Mouse (Mus musculus): ENCODE measurements around the gene Alg14. TPM values are rescaled to one million over a fixed set of nuclear protein-coding genes. Genes with fewer than 3 reads are reported as not detected.

The Alg14 gene
- polyA plus RNA-seq (2016; fragmentation: Nextera tagmentation; extraction: Ambion mirVana): 18.1 and 20.0 TPM in 2 replicates

DNA sequence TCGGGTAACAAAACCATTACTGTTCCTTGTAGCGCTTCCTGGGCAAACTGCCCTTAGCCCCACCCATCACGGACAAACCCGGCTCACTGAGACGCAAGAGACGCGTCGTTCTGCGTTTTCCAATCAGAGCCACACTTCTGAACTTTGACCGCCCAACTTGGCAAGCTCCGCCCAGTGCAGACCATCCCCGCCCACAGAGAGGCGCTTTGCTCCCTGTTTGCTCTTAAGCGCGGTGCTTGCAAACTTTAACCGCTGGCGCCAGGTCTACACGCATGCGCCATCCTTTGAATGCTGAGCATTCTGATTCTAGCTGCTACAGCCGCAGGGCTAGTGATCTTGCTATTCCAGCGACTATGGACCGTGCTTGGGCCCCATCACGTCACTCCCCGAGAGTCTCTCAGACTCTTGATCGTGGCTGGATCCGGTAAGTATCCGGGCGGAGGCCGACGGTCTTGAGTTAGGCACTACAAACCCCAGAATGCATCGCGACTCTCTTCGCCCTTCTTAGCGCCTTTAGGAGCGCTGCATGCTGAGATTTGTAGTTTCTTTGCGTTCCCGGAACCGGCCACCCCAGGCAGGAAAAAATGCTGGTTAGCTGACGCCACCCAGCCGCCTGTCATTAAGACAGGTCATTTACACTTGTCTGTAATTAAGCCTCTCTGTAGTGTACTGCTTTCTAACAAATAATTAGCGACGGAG, at the start of gene Alg14:
Alg14 (plus strand) TSS at position 214 of the 699 bp plus-strand sequence.
- peak within 1 kb of the TSS; percentile 73 for H3K4me2 ChIP-seq
- H3K9ac ChIP-seq: peak within 1 kb of the TSS; percentile 74
- H3K9me3 ChIP-seq (replicated peaks): no peaks in the 10 kb centered on the region
- peak within 1 kb of the TSS; percentile 64 for H3K4me3 ChIP-seq
- no peaks in the 10 kb centered on the region for H3K27me3 ChIP-seq (replicated peaks)
- H3K36me3 ChIP-seq: no peaks in the 10 kb centered on the region; the same call in 1 of the 2 replicates
- peaks cover 40% of the 10 kb centered on the region for H3K4me1 ChIP-seq
- peak within 1 kb of the TSS; percentile 85 for H3K27ac ChIP-seq
- peak; percentile 95 for ATAC-seq
- WGBS (ENCODE audit: insufficient replicate concordance): under 1% methylated on average over 42 of the region's 42 CpGs

DNA sequence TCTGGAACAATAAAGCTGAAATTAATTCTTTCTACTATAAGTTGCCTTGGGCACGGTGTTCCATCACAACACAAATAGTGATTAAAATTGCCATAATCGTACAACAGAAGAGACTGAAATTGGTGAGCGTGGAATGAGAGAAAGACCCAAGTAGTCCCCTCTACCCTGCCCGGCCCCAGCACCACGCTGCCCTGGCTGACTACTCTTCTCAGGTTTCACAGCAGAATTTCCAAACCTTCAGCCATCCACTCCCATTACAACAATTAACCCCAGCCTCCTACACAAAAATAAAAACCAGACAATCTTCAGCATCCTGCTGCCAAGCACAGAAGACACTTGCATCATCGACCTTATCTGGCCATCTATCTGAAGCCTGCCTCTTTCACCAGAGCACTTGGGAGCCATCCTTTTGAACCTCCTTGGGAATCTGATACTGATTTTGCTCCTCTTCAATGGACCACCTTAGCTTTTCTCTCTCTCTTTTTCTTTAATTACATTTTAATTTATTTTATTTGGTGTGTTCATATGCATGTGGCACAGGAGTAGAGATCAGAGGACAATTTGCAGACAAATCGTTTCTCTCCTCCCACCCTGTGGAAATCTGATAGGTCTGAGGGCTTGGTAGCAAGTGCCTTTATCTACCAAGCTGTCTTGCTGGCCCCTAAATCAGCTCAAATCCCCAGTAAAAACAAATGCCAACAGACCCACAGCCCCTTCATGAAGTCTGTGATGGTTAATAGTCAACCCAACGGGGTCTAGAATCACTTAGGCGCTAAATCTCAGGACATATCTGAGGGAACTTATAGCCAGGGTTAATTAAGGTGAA, 49.2 kb upstream of the Alg14 start:
- Histone ChIP-seq H3K27ac (no peak overlapping the region), H3K4me2 (no peak overlapping the region), H3K4me1 (peaks cover 42% of the 10 kb centered on the region), H3K9ac (no peak overlapping the region), H3K27me3 (replicated peaks) (no peaks in the 10 kb centered on the region), H3K9me3 (replicated peaks) (no peaks in the 10 kb centered on the region), H3K36me3 (peaks cover 37% of the 10 kb centered on the region), H3K4me3 (no peak overlapping the region)
- 62% methylated on average over 9 of the region's 9 CpGs for WGBS (ENCODE audit: insufficient replicate concordance)
- no peak for ATAC-seq

DNA sequence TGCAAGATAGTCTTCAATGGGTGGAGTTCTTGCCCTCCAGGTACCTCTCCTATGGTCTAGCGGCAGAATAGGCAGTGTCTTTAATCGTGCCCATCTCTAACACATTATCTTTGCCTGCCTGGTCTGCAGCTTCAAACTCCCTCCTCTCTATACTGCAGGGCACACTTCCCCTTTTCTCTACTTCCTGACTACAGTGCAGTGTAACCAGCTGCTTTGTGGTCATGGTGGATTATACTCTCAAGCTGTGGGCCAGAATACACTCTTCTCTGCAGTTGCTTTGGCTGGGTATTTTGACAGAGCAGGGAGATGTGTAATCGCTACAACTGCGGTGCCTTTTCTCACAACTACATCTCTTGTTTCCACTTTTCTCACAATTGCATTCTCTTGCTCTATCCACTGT, 48.6 kb upstream of the Alg14 start:
- H3K4me2 ChIP-seq: no peak overlapping the region
- WGBS (ENCODE audit: insufficient replicate concordance): 15% methylated on average over 4 of the region's 4 CpGs

DNA sequence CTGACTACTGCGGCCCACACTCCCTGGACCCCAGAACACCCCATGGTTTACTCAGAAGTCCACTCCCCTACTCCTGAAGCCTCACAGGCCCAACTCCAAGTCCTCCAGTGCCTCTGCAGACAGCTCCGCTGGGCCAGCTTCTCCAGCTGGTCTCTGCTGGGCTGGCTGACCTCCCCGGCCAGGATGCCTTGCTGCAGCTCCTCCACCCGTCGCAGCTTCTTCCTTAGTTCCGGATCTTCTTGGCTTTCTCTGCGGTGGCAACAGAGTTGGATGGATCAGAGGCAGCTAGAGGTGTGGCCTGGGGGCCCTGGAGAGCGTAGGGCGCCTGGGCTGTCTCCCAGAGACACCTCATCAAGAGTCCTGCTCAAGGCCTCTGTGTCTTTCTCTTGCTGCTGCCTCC, 41.5 kb upstream of the Alg14 start:
- no peak for ATAC-seq

More for the DNA sequence above, 48.6 kb upstream of the Alg14 start:
- Histone ChIP-seq H3K27ac (no peak overlapping the region), H3K27me3 (replicated peaks) (no peaks in the 10 kb centered on the region), H3K4me3 (no peak overlapping the region), H3K9me3 (replicated peaks) (no peaks in the 10 kb centered on the region), H3K9ac (no peak overlapping the region), H3K36me3 (peaks cover 41% of the 10 kb centered on the region), H3K4me1 (peaks cover 43% of the 10 kb centered on the region)
- peak; percentile 70 for ATAC-seq

DNA sequence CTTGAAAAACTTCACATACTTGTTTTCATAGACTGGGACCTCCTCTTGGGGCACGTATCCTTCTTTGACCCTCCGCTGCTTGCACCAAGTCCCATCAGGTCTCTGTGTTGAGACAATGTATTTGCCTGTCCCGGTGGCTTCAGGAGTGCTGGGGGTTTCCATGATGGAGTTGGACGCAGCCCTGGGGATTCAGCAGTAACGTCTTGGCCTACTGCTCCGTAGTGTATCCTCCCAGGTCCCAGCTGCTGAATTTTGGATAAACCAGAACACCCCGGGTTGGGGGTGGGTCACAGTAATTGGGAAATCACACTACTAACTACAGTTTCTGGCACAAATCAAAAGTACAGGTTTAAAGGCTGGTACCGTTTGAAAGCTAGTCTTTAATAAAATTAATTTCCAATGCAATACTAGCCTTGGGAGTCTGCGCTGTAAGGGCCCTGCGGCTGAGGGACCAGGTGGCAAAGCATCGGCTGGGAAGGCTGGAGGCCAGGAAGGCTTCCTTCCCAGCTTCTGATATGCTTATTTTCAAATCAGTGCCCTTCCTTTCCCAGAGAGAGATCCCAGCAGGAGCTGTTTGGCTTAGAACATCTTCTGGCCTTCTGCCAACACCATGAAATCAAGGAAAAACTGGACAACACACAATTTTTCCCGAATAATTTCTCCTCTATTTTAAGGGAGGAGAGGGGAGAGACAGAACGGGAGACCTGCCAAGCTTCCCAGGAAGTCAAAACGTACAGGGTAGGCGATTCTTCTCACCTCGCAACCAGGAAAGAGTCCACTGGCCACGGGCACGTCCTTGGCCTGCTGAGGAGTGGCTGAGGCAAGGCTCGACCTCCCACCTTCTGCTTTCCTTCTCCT, 40.8 kb upstream of the Alg14 start:
- Histone ChIP-seq H3K4me3 (no peak overlapping the region), H3K4me2 (no peak overlapping the region), H3K27me3 (replicated peaks) (no peaks in the 10 kb centered on the region), H3K9ac (no peak overlapping the region), H3K4me1 (peaks cover 15% of the 10 kb centered on the region; the same call in 1 of the 2 replicates), H3K27ac (no peak overlapping the region), H3K9me3 (replicated peaks) (no peaks in the 10 kb centered on the region), H3K36me3 (peaks cover 61% of the 10 kb centered on the region)
- 82% methylated on average over 19 of the region's 19 CpGs for WGBS (ENCODE audit: insufficient replicate concordance)
- ATAC-seq: no peak

More for the DNA sequence above, 41.5 kb upstream of the Alg14 start:
- H3K27me3 ChIP-seq (replicated peaks): no peaks in the 10 kb centered on the region
- H3K9me3 ChIP-seq (replicated peaks): no peaks in the 10 kb centered on the region
- no peak overlapping the region for H3K4me3 ChIP-seq
- no peak overlapping the region for H3K4me2 ChIP-seq
- H3K27ac ChIP-seq: no peak overlapping the region
- no peak overlapping the region for H3K9ac ChIP-seq
- peaks cover 13% of the 10 kb centered on the region; the same call in 1 of the 2 replicates for H3K4me1 ChIP-seq
- 82% methylated on average over 9 of the region's 9 CpGs for WGBS (ENCODE audit: insufficient replicate concordance)
- peaks cover 56% of the 10 kb centered on the region for H3K36me3 ChIP-seq

DNA sequence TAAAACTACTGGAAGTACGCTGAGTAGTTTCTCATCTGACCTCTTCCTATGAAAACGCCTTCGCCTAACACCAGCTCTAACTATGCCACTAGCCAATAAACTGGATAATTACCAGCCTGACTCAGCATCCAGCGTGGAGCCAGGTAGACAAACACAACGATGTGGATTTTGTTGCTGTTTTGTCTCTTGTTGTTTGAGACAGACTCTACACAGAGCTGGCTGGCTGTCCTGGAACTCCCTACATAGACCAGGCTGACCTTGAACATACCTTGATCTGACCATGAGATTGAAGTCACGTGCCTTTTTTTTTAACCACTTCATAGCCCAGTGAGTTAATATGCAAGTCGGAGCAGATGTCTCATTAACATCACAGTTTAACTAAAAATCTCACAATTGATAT, 36.1 kb upstream of the Alg14 start:
- H3K9ac ChIP-seq: no peak overlapping the region
- H3K36me3 ChIP-seq: peaks cover 67% of the 10 kb centered on the region
- no peak overlapping the region for H3K4me2 ChIP-seq
- H3K27ac ChIP-seq: no peak overlapping the region
- no peaks in the 10 kb centered on the region; the same call in 1 of the 2 replicates for H3K27me3 ChIP-seq (replicated peaks)
- no peak overlapping the region for H3K4me3 ChIP-seq
- no peaks in the 10 kb centered on the region for H3K9me3 ChIP-seq (replicated peaks)
- H3K4me1 ChIP-seq: peaks cover 43% of the 10 kb centered on the region
- 81% methylated on average over 7 of the region's 7 CpGs for WGBS (ENCODE audit: insufficient replicate concordance)
- ATAC-seq: no peak

DNA sequence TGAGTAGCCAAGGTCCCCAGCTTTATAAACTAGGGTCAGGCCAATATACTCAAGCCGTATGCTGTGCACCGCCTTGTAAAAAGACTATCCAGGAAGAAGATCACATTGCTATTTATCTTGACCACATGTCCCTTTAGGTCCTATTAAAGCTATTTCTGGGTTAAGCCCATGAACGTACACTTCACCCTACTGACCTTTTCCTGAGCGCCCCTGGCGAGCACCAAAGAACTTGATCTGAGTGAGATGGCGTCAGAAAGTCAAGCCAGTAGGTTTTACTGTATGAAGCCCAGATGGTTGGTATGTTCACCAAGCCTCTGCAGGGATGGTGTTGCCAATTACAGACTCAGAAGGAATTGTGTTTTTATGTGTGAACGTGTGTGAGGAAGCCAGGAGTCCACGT, 35.4 kb upstream of the Alg14 start:
- Histone ChIP-seq H3K4me3 (no peak overlapping the region), H3K4me2 (no peak overlapping the region), H3K9ac (no peak overlapping the region), H3K9me3 (replicated peaks) (no peaks in the 10 kb centered on the region), H3K27ac (0 out of 2 replicates have a peak overlapping the region, but pooled peaks have one; percentile 2), H3K27me3 (replicated peaks) (peaks cover 4% of the 10 kb centered on the region; the same call in 1 of the 2 replicates), H3K4me1 (peaks cover 50% of the 10 kb centered on the region), H3K36me3 (peaks cover 61% of the 10 kb centered on the region)
- WGBS (ENCODE audit: insufficient replicate concordance): 84% methylated on average over 8 of the region's 8 CpGs
- no peak for ATAC-seq

DNA sequence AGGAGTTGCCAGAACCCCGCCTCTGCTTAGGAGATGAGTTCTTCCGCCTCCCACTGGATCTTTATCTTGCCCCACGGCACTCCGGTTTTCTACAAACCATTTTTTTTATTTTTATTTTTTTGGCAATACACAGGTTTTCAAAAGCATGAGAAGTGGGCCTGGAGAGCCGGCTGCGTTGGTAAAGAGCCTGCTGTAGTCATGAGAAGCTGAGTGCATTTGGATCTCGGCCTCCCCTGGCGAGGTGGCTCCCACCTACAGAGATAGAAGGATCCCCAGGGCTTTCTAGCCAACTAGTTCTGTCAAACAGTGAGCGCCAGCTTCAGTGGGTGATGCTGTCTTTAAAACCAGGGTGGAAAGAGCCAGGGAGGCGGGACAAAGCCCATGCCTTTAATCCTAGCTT, 34.2 kb upstream of the Alg14 start:
- 80% methylated on average over 10 of the region's 10 CpGs for WGBS (ENCODE audit: insufficient replicate concordance)
- Histone ChIP-seq H3K27me3 (replicated peaks) (peaks cover 9% of the 10 kb centered on the region; the same call in 1 of the 2 replicates), H3K4me1 (peaks cover 52% of the 10 kb centered on the region), H3K9ac (0 out of 2 replicates have a peak overlapping the region, but pooled peaks have one; percentile 49), H3K9me3 (replicated peaks) (no peaks in the 10 kb centered on the region), H3K4me3 (no peak overlapping the region), H3K27ac (peak overlapping the region; percentile 38; the same call in 1 of the 2 replicates), H3K36me3 (peaks cover 48% of the 10 kb centered on the region), H3K4me2 (no peak overlapping the region)
- ATAC-seq: no peak

DNA sequence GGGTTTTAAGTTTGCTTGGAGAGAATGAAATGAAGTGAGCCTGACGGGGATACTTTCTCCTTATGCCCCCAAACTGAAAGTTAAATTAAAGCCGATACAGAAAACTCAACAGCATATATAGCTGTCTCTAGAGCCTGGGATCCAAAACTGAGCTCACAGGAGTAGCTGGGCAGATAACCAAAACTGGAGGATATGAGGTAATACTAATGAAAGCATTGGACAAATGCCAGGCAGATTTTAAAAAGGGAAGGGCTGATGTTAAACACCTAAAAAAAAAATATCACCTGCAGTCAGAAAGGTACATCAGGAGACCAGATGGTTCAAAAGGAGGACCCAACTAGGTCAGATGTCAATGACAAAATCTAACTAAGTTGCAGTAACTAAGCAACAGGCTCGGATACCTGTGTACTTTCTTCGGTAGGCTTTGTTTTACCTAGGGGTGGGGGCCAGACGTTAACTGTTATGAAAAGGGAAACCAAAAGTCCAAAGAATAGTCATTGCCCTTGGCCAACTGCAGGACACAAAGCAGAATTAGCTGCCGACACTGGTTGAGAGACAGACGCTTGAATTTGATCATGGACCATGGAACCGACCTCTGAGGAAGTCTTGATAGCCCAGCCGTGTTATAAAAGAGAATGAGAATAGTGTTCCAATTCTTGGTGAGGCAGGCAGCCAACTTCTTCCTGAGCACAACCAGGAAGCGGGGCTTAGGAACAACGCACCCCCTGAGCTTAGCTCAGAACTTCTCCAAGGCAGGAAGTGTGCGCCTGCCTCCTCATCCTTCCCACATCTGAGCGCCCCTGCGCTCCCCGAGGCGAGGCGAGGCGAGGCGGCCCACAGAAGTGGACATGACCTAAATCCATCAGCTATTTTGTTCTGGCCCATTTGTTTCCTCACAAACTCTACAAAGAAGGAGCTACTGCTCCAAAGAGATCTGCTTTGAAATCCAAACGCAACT, 32.8 kb upstream of the Alg14 start:
- Histone ChIP-seq H3K9me3 (replicated peaks) (no peaks in the 10 kb centered on the region), H3K27ac (peak overlapping the region; percentile 85), H3K9ac (no peak overlapping the region), H3K4me1 (peaks cover 62% of the 10 kb centered on the region), H3K36me3 (peaks cover 42% of the 10 kb centered on the region), H3K27me3 (replicated peaks) (peaks cover 12% of the 10 kb centered on the region; the same call in 1 of the 2 replicates), H3K4me3 (0 out of 2 replicates have a peak overlapping the region, but pooled peaks have one; percentile 9), H3K4me2 (peak overlapping the region; percentile 97)
- whole genome bisulfite sequencing (ENCODE audit: insufficient replicate concordance): 70% methylated on average over 20 of the region's 20 CpGs
- ATAC-seq: no peak

DNA sequence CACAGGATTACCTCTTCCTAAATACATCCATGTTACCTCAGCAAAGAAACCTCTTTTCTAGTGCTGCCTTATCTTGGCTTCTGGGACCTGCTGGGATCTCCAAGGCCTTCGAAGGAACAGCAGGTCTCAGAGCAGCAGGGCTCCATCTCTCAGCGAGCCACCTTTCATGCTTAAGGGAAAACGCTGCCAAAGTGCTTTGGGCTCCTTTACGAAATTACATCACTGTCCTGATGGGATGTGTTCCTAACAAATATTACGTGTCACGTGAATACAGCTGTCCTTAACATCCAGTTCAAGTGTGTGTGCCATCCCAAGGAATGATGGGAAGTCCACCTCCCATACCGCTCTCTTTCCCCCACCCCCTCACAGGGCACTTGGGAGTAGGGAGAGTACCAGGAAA, 31.5 kb upstream of the Alg14 start:
- Histone ChIP-seq H3K4me1 (peaks cover 74% of the 10 kb centered on the region), H3K4me3 (peak overlapping the region; percentile 96), H3K4me2 (peak overlapping the region; percentile 97), H3K36me3 (peaks cover 41% of the 10 kb centered on the region), H3K9me3 (replicated peaks) (no peaks in the 10 kb centered on the region), H3K9ac (peak overlapping the region; percentile 99; the same call in 1 of the 2 replicates), H3K27me3 (replicated peaks) (peaks cover 12% of the 10 kb centered on the region; the same call in 1 of the 2 replicates), H3K27ac (peak overlapping the region; percentile 85)
- WGBS (ENCODE audit: insufficient replicate concordance): 73% methylated on average over 7 of the region's 7 CpGs
- no peak for ATAC-seq

Data from liver, embryonic 12.5 days (tissue).